Mouse (Mus musculus): ENCODE data around the gene Myom3. TPM values are rescaled to one million over a fixed set of nuclear protein-coding genes. Genes with fewer than 3 reads are reported as not detected.
"Not testable (repeated sequence)": the region's sequence is repeated elsewhere in the genome, so short reads cannot be mapped to it uniquely, and the experiment has no call there.

Gene Myom3
- total RNA-seq (2021), result 1 to 10 TPM; 1.4 to 1.7 TPM

- intact Hi-C loops (cut with DNase I), result no loop called here
- no peak for DNase-seq (ENCODE audit: low spot score in 2 of 2)
Measured at GRCm38 (mm10) chr4:135759356-135759976, at the start of gene Myom3. Gene Myom3 (plus strand): TSS chr4:135759715.

- intact Hi-C loops (cut with DNase I), result no loop called here
Measured at GRCm38 (mm10) chr4:135710392-135710791, 49.1 kb upstream of the Myom3 start.

GRCm38 (mm10) chr4:135714776-135715175, 44.7 kb upstream of the Myom3 start:
- peak; percentile 20 to 81 for DNase-seq (ENCODE audit: low spot score in 2 of 2)
- intact Hi-C loops (cut with DNase I), result no loop called here

More at GRCm38 (mm10) chr4:135710392-135710791, 49.1 kb upstream of the Myom3 start:
- no peak for DNase-seq (ENCODE audit: low spot score in 2 of 2)

GRCm38 (mm10) chr4:135716438-135716837, 43.1 kb upstream of the Myom3 start:
- DNase-seq (ENCODE audit: low spot score in 2 of 2); intact Hi-C loops (cut with DNase I): not testable (repeated sequence)

- DNase-seq (ENCODE audit: low spot score in 2 of 2), result no peak
- intact Hi-C loops (cut with DNase I), result no loop called here
Measured at GRCm38 (mm10) chr4:135722540-135723290, 36.8 kb upstream of the Myom3 start.

GRCm38 (mm10) chr4:135726416-135726815, 33.1 kb upstream of the Myom3 start:
- intact Hi-C loops (cut with DNase I), result no loop called here
- no peak for DNase-seq (ENCODE audit: low spot score in 2 of 2)

GRCm38 (mm10) chr4:135727817-135728216, 31.7 kb upstream of the Myom3 start, which contains the start of gene Il22ra1:
Gene Il22ra1 (plus strand): TSS chr4:135728172.
- intact Hi-C loops (cut with DNase I), result no loop called here
- DNase-seq (ENCODE audit: low spot score in 2 of 2), result no peak

GRCm38 (mm10) chr4:135730204-135730603, 29.3 kb upstream of the Myom3 start:
- intact Hi-C loops (cut with DNase I), result no loop called here
- peak; percentile 24 to 38 for DNase-seq (ENCODE audit: low spot score in 2 of 2)

- no peak for DNase-seq (ENCODE audit: low spot score in 2 of 2)
- intact Hi-C loops (cut with DNase I), result no loop called here
Measured at GRCm38 (mm10) chr4:135730951-135731350, 28.6 kb upstream of the Myom3 start.

GRCm38 (mm10) chr4:135733901-135734300, 25.6 kb upstream of the Myom3 start:
- intact Hi-C loops (cut with DNase I), result no loop called here
- peak; percentile 59 to 65 for DNase-seq (ENCODE audit: low spot score in 2 of 2)

- no peak for DNase-seq (ENCODE audit: low spot score in 2 of 2)
- intact Hi-C loops (cut with DNase I), result no loop called here
Measured at GRCm38 (mm10) chr4:135736903-135737302, 22.6 kb upstream of the Myom3 start.

GRCm38 (mm10) chr4:135738237-135738636, 21.3 kb upstream of the Myom3 start:
- intact Hi-C loops (cut with DNase I), result no loop called here
- no peak for DNase-seq (ENCODE audit: low spot score in 2 of 2)

- DNase-seq (ENCODE audit: low spot score in 2 of 2), result no peak
- intact Hi-C loops (cut with DNase I), result no loop called here
Measured at GRCm38 (mm10) chr4:135739148-135739547, 20.4 kb upstream of the Myom3 start.

- no peak for DNase-seq (ENCODE audit: low spot score in 2 of 2)
- intact Hi-C loops (cut with DNase I), result no loop called here
Measured at GRCm38 (mm10) chr4:135739672-135740071, 19.8 kb upstream of the Myom3 start.

- no peak for DNase-seq (ENCODE audit: low spot score in 2 of 2)
- intact Hi-C loops (cut with DNase I), result no loop called here
Measured at GRCm38 (mm10) chr4:135743520-135743919, 16.0 kb upstream of the Myom3 start.

GRCm38 (mm10) chr4:135744726-135745448, 14.6 kb upstream of the Myom3 start:
- no peak for DNase-seq (ENCODE audit: low spot score in 2 of 2)
- intact Hi-C loops (cut with DNase I), result no loop called here

GRCm38 (mm10) chr4:135745613-135746012, 13.9 kb upstream of the Myom3 start:
- DNase-seq (ENCODE audit: low spot score in 2 of 2), result no peak
- intact Hi-C loops (cut with DNase I), result no loop called here

GRCm38 (mm10) chr4:135750896-135751295, 8.6 kb upstream of the Myom3 start:
- intact Hi-C loops (cut with DNase I), result no loop called here

GRCm38 (mm10) chr4:135752106-135752778, 7.3 kb upstream of the Myom3 start:
- intact Hi-C loops (cut with DNase I), result no loop called here

More at GRCm38 (mm10) chr4:135750896-135751295, 8.6 kb upstream of the Myom3 start:
- no peak for DNase-seq (ENCODE audit: low spot score in 2 of 2)

GRCm38 (mm10) chr4:135752779-135753164, 6.7 kb upstream of the Myom3 start:
- no peak for DNase-seq (ENCODE audit: low spot score in 2 of 2)
- intact Hi-C loops (cut with DNase I), result no loop called here

More at GRCm38 (mm10) chr4:135752106-135752778, 7.3 kb upstream of the Myom3 start:
- no peak for DNase-seq (ENCODE audit: low spot score in 2 of 2)

Measured in left cerebral cortex, postnatal 25 days (tissue).